Mouse (Mus musculus) left cerebral cortex, adult 8-10 months (tissue): Measurements from ENCODE around the gene Nhsl2. TPM values are rescaled to one million over a fixed set of nuclear protein-coding genes. Genes with fewer than 3 reads are reported as not detected.
"Not testable (repeated sequence)": the region's sequence is repeated elsewhere in the genome, so short reads cannot be mapped to it uniquely, and the experiment has no call there.

Experiments
- DNase-seq, 2 experiments: peaks; one replicate each; pipeline ENCODE4 v3.0.0; 2022; ENCODE audit warnings: low spot score in 2 of 2
- microRNA-seq, 2 experiments: library from miRNA; unstranded; fragments of <30 nt; microRNA quantifications; one replicate each; pipeline ENCODE4 v1.2.0; 2022
- total RNA-seq, 4 experiments: library from RNA; stranded (reverse); gene quantifications; 2 replicates each; pipeline ENCODE4 v1.2.4; 2022

Gene Nhsl2
- total RNA-seq, 4 experiments from 2014 or later = 36.2 to 44.7 (median 41.9) TPM

- DNase-seq = no peak
Observed at GRCm38 (mm10) chrX:102081573-102082279, 232.5 kb downstream of the Nhsl2 start.

GRCm38 (mm10) chrX:102082340-102082739 is 233.2 kb downstream of the Nhsl2 start:
- DNase-seq = no peak

- no peak for DNase-seq
Observed at GRCm38 (mm10) chrX:102085798-102086443, 236.7 kb downstream of the Nhsl2 start.

GRCm38 (mm10) chrX:102090605-102091004 is 241.4 kb downstream of the Nhsl2 start:
- no peak for DNase-seq

GRCm38 (mm10) chrX:102094381-102094904 is 245.3 kb downstream of the Nhsl2 start:
- no peak for DNase-seq

- DNase-seq = no peak
Observed at GRCm38 (mm10) chrX:102101886-102102285, 252.7 kb downstream of the Nhsl2 start.

GRCm38 (mm10) chrX:102103830-102104229 is 254.6 kb downstream of the Nhsl2 start:
- DNase-seq = not testable (repeated sequence)

GRCm38 (mm10) chrX:102109349-102109748 is 260.2 kb downstream of the Nhsl2 start:
- not testable (repeated sequence) for DNase-seq

- DNase-seq = peak; percentile 15 to 18
Observed at GRCm38 (mm10) chrX:102115676-102116075, 266.5 kb downstream of the Nhsl2 start.

- DNase-seq = peak; percentile 74 to 96
Observed at GRCm38 (mm10) chrX:102119042-102119864, 270.1 kb downstream of the Nhsl2 start, which contains the start of gene Pin4. Gene Pin4 (plus strand): TSS chrX:102119447.

- DNase-seq = no peak
Observed at GRCm38 (mm10) chrX:102121321-102121720, 272.1 kb downstream of the Nhsl2 start.

GRCm38 (mm10) chrX:102141157-102141556 is 292.0 kb downstream of the Nhsl2 start:
- no peak for DNase-seq

Small RNA genes lying within 50 kb of the gene (microRNA-seq; reads per million reads assigned to microRNA genes)
- 0 reads per million in 2 experiments for gene Gm27843

Other genes with a start within 250 kb of the Nhsl2 start
- gene Ogt, start 209.3 kb upstream of the Nhsl2 start, total RNA-seq = 100 to 1,000 TPM; 187 to 203 (median 200) TPM
- gene Cxcr3, start 115.1 kb upstream of the Nhsl2 start, total RNA-seq = under 1 TPM in 1 of 4 experiments, not detected in 3; 0.28 TPM
- under 1 TPM; 0.33 to 0.66 (median 0.52) TPM for gene Gm4779, start 55.0 kb upstream of the Nhsl2 start, total RNA-seq
- gene 8030474K03Rik, start 54.7 kb upstream of the Nhsl2 start, total RNA-seq = not detected
- 10 to 100 TPM; 19.2 to 26.1 (median 23.6) TPM for gene Rtl5, start 221.9 kb downstream of the Nhsl2 start, total RNA-seq